Mouse (Mus musculus) right cerebral cortex, adult 18-20 months (tissue): ENCODE measurements around the gene Pth1r.

ENCODE experiments used
- DNase-seq: peaks from one replicate; pipeline ENCODE4 v3.0.0; 2022; ENCODE audit warnings: mixed read lengths

Gene Pth1r

DNA sequence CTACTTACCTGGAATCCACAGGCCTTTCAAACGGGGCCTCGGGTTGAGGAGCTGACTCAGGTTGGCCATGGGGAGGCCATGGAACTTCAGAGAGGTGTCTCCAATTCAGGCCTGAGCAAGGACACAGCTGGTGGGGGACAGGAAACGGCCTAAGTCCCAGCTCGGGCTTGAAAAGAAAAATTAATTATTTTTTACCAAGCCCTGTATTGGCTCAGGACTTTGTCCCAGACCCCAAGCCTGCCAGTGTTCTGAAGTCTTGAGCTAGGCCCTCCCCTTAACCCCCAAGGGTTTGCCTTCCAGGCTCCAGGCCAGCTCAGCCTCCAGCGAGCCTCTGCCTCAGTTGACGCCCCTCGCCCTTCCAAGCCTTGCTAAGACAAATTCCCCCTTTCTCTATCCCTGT is at the start of gene Pth1r:
Gene Pth1r, minus strand, starts transcription at position 185 of the 400 bp plus-strand sequence.
- no peak for DNase-seq

DNA sequence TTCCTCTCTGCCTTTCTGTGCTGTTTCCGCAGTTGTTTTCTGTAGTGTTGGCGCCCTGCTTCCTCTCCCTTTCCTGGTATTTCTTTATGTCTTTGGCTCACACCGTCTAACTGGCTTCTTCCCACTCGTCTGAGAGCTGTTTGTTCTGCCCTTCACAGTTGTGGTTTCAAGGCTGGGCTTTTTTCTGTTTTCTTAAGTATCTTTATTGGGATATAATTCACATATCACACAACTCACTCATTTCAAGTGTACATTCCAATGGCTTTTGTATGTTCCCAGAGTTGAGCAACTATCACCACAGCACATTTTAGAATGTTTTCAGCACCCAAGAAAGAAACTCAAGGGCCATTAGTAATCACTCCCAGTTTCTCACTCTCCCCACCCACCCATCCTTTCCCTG is 43.5 kb upstream of the Pth1r start:
- no peak for DNase-seq

DNA sequence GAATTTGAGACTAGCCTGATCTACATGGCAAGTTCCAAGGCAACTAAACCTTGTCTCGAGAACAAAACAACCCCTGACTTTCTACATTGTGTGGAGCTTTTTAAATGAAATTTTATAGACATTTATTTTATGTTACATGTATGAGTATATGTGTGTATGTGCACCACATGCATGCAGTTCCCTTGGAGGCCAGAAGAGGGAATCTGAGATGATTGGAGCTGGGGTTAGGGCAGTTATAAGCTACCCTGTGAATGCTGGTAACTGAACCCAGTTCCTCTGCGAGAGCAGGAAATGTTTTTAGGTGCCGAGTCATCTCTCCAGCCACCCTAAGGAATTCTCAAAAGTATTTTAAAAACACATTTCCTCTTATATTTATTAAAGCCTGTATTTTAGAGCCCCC is 41.2 kb upstream of the Pth1r start:
- no peak for DNase-seq

DNA sequence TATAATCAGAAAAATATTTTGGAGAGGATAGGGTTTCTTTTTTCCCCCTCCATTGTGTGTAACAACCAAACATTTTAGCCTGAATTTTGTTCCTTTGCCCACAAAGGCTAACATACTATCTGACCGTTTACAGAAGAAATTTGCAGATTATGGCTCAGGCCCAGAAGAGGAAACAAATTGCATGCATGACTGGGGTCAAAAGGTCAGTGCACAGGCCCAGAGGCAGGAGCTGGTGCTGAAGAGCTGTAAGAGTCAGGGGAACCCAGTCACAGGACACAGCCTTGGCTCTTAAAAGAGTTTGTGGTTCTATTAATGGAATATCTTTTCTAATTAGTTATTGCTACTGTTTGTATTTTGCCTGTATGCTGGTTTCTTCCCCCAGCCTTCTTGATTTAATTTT is 36.7 kb upstream of the Pth1r start:
- no peak for DNase-seq

DNA sequence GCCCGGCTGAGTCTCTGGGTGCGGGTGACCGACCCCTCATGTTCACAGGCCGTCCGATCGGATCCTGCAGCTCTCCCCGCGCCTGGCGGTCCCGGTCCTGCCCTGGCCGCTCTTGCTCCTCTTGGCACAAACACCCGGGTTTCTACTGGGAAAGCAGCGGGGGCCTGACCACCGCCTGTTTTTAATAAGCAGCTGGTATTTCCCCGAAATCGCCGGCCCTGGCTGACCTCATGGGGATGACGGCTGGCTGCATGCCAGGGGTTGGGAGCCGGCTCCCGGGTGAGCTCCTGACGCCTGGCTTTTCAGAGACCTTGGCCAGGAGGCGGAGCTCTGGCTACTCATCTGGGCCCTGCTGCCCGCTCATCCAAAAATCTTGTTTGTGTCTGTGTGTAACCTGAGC is 34.8 kb upstream of the Pth1r start:
- peak; percentile 66 for DNase-seq

DNA sequence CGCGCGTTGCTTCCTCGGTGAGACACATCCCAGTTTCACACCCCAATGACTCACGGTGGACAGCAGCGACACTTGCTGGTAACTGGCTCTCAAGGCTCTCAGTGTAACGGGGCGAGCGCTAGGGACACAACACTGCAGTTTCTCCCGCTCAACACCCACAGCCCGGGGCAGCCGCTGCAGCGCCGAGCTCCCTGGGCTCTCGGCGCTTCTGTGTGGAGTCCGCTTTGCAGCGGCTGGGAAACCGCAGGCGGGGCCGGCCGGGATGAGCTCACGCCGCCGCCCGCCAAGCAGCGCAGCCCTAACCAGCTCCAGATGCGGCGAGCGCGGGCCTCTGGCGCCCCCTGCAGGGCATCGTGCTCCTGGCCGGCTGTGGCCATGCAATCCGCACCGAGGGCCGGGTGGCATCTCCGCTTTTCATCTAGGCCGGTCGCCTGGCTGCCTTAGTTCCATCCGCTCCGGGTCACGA is 34.3 kb upstream of the Pth1r start:
- peak; percentile 94 for DNase-seq

DNA sequence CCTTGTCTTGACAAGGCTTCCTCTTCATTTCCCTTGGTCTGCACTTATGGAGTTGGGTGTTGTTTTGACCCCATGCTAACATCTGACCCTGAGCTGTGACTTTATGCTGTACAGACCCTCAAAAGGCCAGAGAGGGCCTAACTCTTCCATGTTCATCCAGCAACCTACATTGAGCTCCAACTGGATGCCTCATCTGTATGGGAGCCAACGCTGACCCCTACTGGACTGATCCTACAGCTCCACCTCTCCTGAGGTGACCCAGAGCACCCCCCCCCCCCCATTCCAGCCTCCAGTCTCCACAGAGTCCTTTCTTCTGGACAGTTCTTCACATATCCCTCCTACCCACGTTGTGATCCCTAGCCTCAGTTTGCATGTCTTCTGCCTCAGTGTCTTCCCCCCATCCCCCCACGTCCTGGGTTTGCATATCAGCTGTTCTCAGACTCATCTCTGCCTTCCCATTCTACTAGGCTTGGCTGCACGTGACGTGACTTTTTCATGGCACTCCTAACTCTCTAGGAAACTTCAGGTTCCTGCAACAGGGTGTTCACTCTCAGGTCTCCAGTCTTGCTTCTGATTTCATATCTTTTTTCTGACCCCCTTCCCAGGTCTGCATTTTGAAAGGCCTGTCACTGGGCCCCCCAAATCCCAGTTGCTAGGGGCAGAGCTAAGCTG is 32.4 kb upstream of the Pth1r start:
- no peak for DNase-seq

DNA sequence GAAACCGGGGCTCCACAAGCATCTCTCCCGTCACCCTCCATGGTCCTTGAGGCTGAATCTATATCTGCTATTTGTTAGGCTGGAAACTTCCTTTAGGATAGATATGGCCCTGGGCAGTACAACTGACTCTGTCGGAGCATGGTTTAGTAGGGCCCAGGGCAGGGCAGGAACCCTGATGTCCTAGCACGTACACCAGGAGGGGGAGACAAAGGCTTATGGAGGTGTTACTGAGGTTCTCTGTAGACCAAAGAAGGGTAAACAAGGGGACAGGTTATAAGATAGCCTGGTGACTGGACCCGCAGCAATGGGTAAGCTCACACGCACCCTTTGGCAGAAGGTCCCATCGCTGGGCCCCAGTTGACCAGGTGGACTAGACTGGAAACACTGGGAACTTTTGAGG is 31.6 kb upstream of the Pth1r start:
- DNase-seq: no peak

DNA sequence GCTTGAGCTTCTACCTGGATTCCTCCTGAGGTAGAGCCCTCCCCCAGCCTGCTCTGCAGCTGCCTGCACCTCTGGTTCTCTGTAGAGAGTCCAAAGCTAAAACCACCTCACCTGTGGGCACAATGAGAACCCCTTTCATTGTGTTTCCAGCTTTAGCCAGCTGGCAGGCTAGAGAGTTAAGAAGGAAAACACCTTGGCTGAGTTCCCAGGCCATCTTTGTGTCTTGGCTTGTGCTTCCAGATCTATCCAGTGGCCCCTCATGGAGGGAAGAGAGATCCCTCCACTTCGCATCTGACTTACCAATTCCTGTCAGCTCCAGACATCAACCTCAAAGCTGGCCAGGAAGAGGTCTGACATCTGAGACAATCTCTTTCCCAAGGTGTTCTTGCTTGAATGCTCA is 31.2 kb upstream of the Pth1r start:
- DNase-seq: no peak

DNA sequence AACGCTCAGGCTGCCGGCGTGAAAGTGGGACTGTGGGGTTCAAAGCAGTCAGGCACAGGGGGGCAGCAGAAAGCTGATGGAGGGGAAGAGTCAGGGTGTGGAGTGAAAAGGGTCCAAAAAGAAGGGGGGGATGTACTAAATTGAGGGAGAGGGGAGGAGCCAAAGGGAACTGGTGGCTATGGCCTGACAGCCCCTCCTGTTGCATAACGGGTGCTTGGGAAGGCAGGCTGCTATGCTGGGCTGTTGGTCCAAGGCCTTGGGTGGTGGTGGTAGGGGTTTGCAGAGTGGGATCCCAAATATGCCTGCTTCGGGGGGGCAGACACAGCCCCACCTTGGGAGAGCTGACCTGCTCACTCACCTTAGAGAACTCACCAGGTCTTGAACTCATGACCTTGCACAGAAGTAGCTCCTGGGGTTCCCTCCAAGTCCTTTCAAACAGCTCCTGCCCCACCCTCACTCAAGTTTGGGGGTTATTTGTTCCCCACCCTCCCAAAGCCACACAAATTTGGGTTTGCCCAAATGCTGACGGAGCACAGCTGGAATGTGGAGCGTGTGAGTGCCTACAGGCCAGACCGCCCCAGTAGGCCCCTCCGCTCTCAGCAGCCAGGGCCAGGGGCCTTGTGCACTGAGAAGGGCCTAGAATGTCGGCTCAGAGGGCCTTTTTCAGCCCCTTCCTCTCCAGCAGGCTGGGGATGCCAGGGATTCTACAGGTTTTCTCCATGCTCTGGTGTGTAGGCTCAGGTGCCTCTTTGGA is 28.5 kb upstream of the Pth1r start:
- DNase-seq: no peak

DNA sequence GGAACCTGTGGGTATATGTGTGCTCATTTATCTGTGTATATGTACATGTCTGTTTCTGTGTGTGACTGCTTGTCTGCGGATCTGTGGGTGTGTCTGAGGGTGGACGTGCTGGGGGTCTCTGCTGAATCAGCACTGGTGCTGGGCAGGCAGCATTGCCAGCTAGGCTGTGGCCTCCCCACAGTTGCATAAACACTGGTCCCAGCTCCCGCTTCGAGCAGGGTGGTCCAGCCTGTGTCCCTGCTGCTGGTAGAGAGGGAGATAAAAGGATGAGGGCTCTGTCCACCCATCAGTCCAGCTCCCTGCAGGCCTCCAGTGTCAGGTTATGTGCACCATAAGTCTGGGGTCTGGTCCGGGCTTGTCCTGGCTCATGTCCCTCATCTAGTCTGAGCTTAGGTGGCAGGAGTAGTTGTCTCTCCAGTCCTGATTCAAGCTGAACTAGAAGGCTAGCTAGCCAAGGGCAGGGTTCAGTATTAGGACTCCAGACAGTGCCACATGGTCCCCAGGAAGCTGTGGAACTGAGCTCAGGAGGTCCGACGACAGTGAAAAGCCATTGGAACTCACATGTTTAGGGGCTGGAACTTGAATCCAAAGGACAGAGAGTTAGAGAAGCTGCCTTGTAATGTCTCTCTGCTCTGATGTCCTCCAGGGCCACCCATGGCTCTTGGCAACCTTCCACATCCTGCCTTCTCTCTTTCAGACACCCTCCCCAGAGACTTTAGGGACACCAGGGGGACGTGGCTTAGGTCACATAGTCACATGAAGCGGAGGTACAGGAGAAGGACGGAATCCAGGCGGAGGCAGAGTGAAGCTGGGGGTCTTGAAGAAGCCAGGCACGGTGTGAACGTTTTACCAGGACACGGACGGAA is 27.7 kb upstream of the Pth1r start:
- DNase-seq: no peak

DNA sequence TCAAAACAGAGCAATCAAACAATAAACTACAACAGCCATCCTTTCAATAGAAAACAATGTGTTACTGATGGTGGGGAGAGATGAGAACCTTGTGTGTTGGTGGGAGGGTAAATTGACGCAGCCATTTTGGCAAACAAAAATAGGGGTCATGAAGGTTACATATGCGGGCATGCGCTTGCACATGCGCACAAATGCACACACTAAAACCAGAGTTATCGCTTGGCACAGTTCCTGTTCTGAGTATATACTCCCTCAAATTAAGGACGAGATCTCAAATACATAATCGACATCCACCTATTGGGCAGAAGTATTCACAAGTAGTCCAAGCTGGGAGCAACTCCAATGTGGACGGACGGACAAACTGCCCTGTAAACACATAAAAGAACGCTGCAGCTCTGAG is 25.4 kb upstream of the Pth1r start:
- DNase-seq: no peak

DNA sequence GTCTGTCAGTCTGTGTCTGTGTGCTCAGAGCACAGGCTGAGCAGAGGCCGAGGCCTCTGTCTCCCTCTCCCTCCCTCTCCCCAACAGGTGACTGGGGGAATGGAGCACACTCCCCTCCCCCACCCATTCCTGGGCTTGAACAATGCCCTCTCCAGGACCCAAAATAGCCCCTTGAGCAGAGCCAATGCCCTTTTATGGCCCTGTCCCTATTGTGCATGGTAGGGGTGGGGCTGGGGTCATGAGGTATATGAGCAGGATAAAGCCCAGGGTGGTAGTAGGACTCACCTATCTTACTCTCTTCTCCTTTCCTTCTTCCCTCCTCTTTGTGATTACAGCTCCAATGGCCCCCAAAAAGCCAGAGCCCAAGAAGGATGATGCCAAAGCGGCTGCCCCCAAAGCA is 16.5 kb upstream of the Pth1r start:
- no peak for DNase-seq

DNA sequence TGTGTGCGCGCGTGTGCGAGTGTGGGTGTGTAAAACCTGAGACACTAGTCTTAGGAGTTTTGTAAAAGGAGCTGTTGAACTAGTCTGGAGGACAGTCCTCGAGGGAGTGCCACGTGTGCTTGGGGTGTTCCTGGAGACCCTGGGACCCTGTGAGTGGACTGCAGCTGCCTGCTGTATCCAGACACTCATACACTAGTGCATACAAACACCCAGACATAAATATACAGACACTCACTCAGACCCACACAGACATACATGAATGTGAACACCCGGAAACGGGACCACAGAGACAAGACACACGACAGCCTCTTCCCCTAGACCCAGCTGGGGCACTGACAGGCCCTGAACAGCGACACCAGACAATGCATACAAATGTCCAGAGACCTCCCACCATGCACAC is 15.8 kb upstream of the Pth1r start:
- no peak for DNase-seq

DNA sequence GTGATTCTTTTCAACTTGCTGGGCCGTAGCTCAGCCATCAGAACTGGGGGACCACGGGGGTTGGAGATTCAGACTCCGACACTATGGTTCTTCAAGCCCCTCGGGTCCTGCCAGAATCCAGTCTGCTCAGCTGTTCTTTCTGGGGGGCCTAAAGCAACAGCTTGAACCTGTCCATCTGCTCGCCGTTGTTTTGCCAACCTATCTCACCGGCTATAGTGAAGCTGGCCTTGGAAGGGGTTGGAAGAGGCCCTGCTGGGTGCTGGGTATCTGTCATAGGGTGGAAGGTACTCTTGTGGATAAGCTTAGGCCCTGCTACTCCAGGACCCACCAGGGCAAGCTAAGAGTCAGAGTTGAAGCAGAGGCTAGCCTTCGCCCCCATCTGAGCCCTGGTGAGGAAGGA is 13.9 kb upstream of the Pth1r start:
- no peak for DNase-seq

DNA sequence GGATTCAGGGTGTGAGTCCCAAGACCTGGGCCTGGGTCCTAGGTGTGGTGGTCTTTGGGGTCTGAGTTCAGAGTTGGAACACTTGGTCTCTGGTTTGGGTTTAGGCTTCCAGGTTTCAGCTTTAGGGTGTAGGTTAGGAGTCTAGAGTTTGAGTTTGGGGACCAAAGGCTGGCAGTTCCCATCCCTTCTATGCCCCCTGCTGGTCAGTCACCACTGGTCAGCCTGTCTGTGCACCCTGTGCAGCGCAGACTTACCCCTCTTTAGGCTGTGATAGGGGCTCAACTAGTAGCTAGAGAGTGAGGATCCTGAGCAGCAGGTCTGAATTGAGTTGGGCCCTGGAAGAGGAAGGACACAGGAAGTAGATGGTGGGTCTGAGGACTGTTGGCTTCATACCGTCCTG is 12.3 kb upstream of the Pth1r start:
- DNase-seq: peak; percentile 27

DNA sequence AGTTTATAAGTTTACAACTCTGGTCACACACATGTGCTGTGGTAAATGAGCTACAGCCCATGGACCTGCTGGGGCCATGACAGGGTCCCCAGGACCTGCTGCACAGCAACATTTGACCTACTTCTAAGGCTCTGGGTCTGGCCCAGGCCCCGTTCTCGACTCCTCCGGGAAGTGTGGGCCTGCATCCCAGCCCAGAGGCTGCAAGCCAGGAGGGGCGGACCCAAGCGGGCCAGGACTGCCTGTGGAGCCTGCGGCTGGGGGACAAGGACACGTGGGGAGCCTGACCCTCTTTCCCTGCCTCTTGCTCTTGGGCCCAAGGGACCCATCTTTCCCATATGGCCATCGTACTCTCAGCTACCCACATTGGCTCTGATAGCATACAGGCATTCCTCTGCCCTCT is 11.7 kb upstream of the Pth1r start:
- DNase-seq: peak; percentile 33

DNA sequence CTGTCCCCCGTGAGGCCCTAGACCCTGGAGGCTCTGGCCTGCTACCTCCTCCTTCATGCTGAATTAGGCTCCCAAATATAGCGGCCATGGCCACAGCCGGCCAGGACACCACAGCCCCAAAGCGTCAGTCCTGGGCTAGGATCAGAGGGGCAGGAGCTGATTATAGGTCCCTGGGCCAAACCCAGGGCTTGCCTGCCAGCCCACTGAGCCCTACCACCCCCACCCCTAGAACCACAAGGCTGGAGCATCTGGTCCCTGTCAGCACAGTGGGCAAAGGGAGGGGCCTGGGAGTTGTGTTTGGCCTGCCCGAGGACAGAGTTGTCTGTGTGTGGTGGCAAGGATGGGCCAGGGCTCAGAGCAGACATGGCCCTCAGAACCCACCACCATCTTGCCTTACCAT is 10.9 kb upstream of the Pth1r start:
- DNase-seq: no peak

DNA sequence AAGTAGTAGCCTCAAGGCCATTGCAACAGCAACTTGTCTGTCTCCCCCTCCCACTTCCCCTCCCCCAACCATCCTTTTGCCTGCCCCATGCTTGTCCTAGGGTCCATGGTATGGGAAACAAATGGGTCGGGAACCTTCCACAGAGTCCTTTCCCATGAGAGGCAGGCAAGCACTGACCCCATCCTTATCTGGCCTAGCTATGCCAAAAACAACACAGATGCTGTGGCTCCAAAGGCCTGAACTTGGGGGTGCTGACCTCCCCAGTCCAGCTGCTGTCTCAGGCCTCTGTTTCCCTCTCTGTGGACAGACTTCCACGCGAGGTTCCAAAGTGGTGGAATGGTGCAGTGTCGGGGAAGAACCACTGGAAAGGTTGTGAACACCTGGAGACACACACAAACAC is 6.8 kb upstream of the Pth1r start:
- DNase-seq: no peak

DNA sequence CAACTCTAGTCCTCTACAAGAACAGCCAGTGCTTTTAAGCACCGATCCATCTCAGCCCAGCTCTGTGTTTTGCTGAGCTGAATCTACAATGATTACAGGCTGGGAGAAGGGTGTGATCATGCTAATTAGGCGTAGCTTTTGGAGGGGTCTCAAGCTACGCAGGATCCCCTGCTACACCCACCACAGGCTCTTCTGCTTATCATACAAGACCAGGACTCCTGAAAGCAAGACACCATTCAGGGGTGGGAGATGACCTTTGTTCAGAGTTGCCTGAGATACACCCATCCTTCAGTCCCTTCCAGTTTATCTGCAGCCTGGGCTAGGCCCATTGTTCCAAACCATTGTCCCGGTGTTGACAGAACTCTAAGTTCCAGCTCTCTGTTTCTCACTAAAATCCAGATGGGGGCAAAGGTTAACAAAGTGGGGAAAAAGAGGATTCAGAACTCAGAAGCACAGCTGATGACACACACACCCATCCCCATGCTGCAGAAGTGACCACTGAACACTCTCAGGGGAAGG is 6.0 kb upstream of the Pth1r start:
- no peak for DNase-seq

DNA sequence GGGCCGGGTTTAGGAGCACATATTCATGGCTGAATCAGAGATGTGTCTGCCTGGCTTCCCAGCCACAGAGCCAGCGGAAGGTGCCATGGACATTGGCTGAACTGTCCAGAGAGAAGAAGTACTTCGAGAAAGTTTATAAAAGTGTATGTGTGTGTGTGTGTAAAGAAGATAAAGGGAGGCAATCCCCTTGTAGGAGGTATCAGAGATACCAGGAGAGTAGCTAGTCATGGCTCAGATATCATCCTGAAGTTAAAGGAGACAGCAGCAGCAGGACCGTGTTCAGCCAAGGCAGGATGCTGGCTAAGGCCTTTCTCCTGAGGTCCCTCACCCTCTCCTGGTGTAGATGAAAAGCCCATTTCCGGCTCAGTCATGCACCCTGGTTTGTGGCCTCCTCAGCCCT is 4.5 kb upstream of the Pth1r start:
- DNase-seq: no peak

DNA sequence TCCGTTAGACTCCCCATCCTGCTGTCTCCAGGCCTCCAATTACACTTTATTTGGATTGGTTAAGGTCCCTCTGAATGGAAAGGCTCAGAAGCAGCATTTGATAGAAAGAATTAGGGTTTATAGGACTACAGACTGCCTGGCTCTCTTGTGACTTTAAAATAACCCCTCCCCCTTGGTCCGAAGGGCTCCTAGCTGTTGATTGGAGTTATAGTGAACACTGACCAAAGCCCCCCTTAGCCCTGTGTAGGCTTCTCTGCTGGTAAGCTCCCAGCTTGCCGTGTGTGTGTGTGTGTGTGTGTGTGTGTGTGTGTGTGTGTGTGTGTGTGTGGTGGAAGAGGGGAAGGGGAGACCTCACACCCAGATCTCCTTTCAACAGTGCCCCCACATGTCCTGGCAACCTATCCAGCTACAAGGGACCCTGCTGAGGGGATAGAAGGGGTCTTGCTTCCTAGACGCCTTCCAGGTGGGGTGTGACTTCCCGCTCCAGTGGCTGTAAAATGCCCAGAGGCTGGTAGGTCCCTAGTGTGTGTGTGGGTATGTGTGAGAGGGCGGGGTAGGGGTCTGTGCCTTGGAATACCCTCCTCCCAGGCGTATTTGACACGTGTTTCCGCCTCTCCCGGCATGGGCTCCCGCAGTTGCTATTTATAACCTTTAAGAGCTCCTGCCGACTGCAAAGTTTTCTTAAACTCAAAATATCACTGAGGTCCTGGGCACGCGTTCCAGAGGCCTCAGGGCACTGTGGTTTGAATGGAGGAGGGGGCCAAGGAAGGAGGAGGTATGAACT is 3.7 kb upstream of the Pth1r start:
- no peak for DNase-seq

DNA sequence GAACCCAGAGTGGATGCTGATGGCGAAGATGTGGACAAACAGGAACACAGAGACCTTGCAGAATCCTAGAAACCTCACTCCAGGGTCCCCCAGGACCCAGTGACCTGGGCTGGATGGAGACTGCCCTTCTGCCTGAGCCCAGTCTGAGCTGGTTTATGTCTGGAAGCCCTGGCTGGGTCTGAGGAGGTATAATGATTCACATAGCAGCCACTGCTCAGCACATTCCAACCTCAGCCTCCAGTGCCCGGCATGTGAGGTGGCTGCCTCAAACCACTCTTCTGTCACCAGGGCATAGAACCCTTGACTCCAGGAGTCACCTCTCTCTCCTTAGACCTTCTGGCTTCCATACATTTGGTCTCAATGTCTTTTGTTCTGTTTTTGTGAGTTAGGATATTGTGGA is 1.5 kb upstream of the Pth1r start:
- DNase-seq: no peak
